Mouse (Mus musculus) thymus, adult 2 months (tissue): ENCODE results near the gene Gm10024. TPM values are rescaled to one million over a fixed set of nuclear protein-coding genes. Genes with fewer than 3 reads are reported as not detected.
"Not testable (repeated sequence)": the region's sequence is repeated elsewhere in the genome, so short reads cannot be mapped to it uniquely, and the experiment has no call there.

Experiments
- DNase-seq: peaks from one replicate; pipeline ENCODE4 v3.0.0; 2021
- H3K27ac ChIP-seq: fragments of 200-500 bp; 2 replicates; pipeline ENCODE4 v1.5.1; 2012; ENCODE audit warnings: low read length, control low read depth; ENCODE audit not compliant: control insufficient read depth, insufficient read depth
- H3K27me3 ChIP-seq: fragments of 200-500 bp; 2 replicates; pipeline ENCODE4 v1.6.1; 2012; ENCODE audit warnings: mild to moderate bottlenecking, low read length, moderate library complexity, mixed read lengths; ENCODE audit not compliant: control insufficient read depth, insufficient read depth
- H3K36me3 ChIP-seq: fragments of 200-500 bp; 2 replicates; pipeline ENCODE4 v1.6.1; 2012; ENCODE audit warnings: mild to moderate bottlenecking, low read length, moderate library complexity; ENCODE audit not compliant: control insufficient read depth, insufficient read depth
- H3K4me1 ChIP-seq: fragments of 200-500 bp; replicated peaks from 2 replicates; pipeline ENCODE4 v1.6.1; 2012; ENCODE audit warnings: low read length; ENCODE audit not compliant: control insufficient read depth, insufficient read depth
- H3K4me3 ChIP-seq: fragments of 200-500 bp; 2 replicates; pipeline ENCODE4 v1.5.1; 2012; ENCODE audit warnings: mild to moderate bottlenecking, low read length, control low read depth, moderate library complexity; ENCODE audit not compliant: control insufficient read depth, insufficient read depth
- CTCF ChIP-seq: fragments of 200-500 bp; IDR thresholded peaks from 2 replicates; pipeline ENCODE4 v1.5.1; 2012; ENCODE audit warnings: mild to moderate bottlenecking, control low read depth, low read length, moderate library complexity, borderline replicate concordance; ENCODE audit not compliant: control insufficient read depth, poor library complexity, insufficient read depth; ENCODE audit errors: extremely low read depth
- POLR2A ChIP-seq: fragments of 200-500 bp; IDR thresholded peaks from 2 replicates; pipeline ENCODE4 v1.6.1; 2012; ENCODE audit warnings: mild to moderate bottlenecking, low read length, control low read depth, moderate library complexity; ENCODE audit not compliant: control insufficient read depth, poor library complexity, insufficient read depth; ENCODE audit errors: extremely low read depth
- WGBS: fragments of 180-500 bp; shearing (Covaris S2); methylation state at CpG from one replicate; pipeline ENCODE4 v1.1.7; 2018; 5-methylcytosine and 5-hydroxymethylcytosine counted together
- polyA plus RNA-seq: library from polyadenylated mRNA; depleted of rRNA; stranded (reverse); fragments of >200 nt; gene quantifications from 2 replicates; pipeline ENCODE4 v1.2.3, GENCODE M21; 2012; rRNA removed

The Gm10024 gene
- polyA plus RNA-seq = not detected in 2 replicates

GRCm38 (mm10) chr10:77711157-77711556 lies at the start of gene Gm10024:
Gm10024 (plus strand) TSS chr10:77711457.
- DNase-seq, H3K27me3 ChIP-seq, H3K4me3 ChIP-seq, H3K27ac ChIP-seq, H3K4me1 ChIP-seq, H3K36me3 ChIP-seq: not testable (repeated sequence)

GRCm38 (mm10) chr10:77663949-77664665 lies 47.1 kb upstream of the Gm10024 start:
- WGBS = 57% methylated on average over 43 of the region's 43 CpGs
- Histone ChIP-seq H3K4me1 (peaks cover 8% of the 10 kb centered on the region), H3K27ac (no peak overlapping the region), H3K4me3 (no peak overlapping the region), H3K27me3 (no peaks in the 10 kb centered on the region), H3K36me3 (no peaks in the 10 kb centered on the region)
- no peak for DNase-seq
- no peak for TF ChIP-seq POLR2A
- TF ChIP-seq CTCF = no peak

- Histone ChIP-seq H3K4me3 (no peak overlapping the region), H3K27ac (no peak overlapping the region), H3K4me1 (peaks cover 8% of the 10 kb centered on the region), H3K27me3 (no peaks in the 10 kb centered on the region), H3K36me3 (no peaks in the 10 kb centered on the region)
- 66% methylated on average over 8 of the region's 8 CpGs for WGBS
- no peak for TF ChIP-seq CTCF
- no peak for TF ChIP-seq POLR2A
- peak; percentile 24 for DNase-seq
These were observed 44.9 kb upstream of the Gm10024 start for GRCm38 (mm10) chr10:77666342-77666741.

GRCm38 (mm10) chr10:77667402-77667801 lies 43.9 kb upstream of the Gm10024 start:
- no peak for TF ChIP-seq CTCF
- no peak for TF ChIP-seq POLR2A
- peaks cover 8% of the 10 kb centered on the region for H3K4me1 ChIP-seq
- no peaks in the 10 kb centered on the region for H3K27me3 ChIP-seq
- no peak for DNase-seq
- no peak overlapping the region for H3K27ac ChIP-seq
- no peak overlapping the region for H3K4me3 ChIP-seq
- 73% methylated on average over 4 of the region's 4 CpGs for WGBS
- H3K36me3 ChIP-seq = no peaks in the 10 kb centered on the region

GRCm38 (mm10) chr10:77670710-77671109 lies 40.5 kb upstream of the Gm10024 start:
- no peaks in the 10 kb centered on the region for H3K36me3 ChIP-seq
- H3K4me1 ChIP-seq = peaks cover 23% of the 10 kb centered on the region
- DNase-seq = no peak
- no peak overlapping the region for H3K27ac ChIP-seq
- no peak overlapping the region for H3K4me3 ChIP-seq
- H3K27me3 ChIP-seq = no peaks in the 10 kb centered on the region
- 87% methylated on average over 4 of the region's 4 CpGs for WGBS
- TF ChIP-seq CTCF (no peak), POLR2A (no peak)

GRCm38 (mm10) chr10:77671519-77671918 lies 39.7 kb upstream of the Gm10024 start:
- no peak for TF ChIP-seq CTCF
- TF ChIP-seq POLR2A = no peak
- Histone ChIP-seq H3K4me3 (no peak overlapping the region), H3K36me3 (no peaks in the 10 kb centered on the region), H3K27me3 (no peaks in the 10 kb centered on the region; the same call in 1 of the 2 replicates), H3K27ac (no peak overlapping the region), H3K4me1 (peaks cover 21% of the 10 kb centered on the region)
- WGBS = 59% methylated on average over 4 of the region's 4 CpGs
- no peak for DNase-seq

- TF ChIP-seq CTCF (no peak), POLR2A (no peak)
- no peak overlapping the region for H3K27ac ChIP-seq
- H3K27me3 ChIP-seq = peaks cover 5% of the 10 kb centered on the region
- peaks cover 27% of the 10 kb centered on the region for H3K4me1 ChIP-seq
- no peak overlapping the region for H3K4me3 ChIP-seq
- WGBS = 36% methylated on average over 13 of the region's 13 CpGs
- peak; percentile 50 for DNase-seq
- H3K36me3 ChIP-seq = no peaks in the 10 kb centered on the region
These were observed 37.5 kb upstream of the Gm10024 start for GRCm38 (mm10) chr10:77673765-77674164.
